8 mouse cellular contexts compared by ENCODE assay signal in genomic region chr11:106920551-106921379, GRCm38 (mm10). TPM values are rescaled to one million over a fixed set of nuclear protein-coding genes. Genes with fewer than 3 reads are reported as not detected.
DNase-seq lines count a peak whose midpoint lies in the region; ATAC-seq lines count a peak whose summit lies in the region.

TSS of gene Smurf2 (minus strand) at chr11:106920715.

- no peaks in the 10 kb centered on the region for H3K9me3 ChIP-seq in intestine, embryonic 15.5 days

- WGBS in intestine, embryonic 15.5 days, result 5% methylated on average over 46 of the region's 72 CpGs

- H3K4me1 ChIP-seq in intestine, embryonic 15.5 days (replicated peaks), result peaks cover 8% of the 10 kb centered on the region

- H3K4me3 ChIP-seq in intestine, embryonic 15.5 days (replicated peaks), result peak within 1 kb of the TSS; percentile 90

- peak; percentile 98 for ATAC-seq in intestine, embryonic 15.5 days

- peak within 1 kb of the TSS; percentile 98 for H3K27ac ChIP-seq in intestine, embryonic 15.5 days

- intact Hi-C loops in gastrocnemius, postnatal 36 days (cut with DNase I), result loop anchor here (2.0 kb wide), 1 partner anchor 60 kb away; no protein-coding TSS in a partner anchor
- intact Hi-C loops in left cerebral cortex, postnatal 25 days (cut with DNase I), result loop anchor here (5.0 kb wide), 1 partner anchor 62 kb away; no protein-coding TSS in a partner anchor

- DNase-seq in adrenal gland, adult 8-10 months, result peak; percentile 74
- peak; percentile 75 for DNase-seq in embryo, embryonic 11.5 days (ENCODE audit: low read depth, low spot score)
- peak; percentile 79 to 83 for DNase-seq in gastrocnemius, postnatal 36 days
- peak; percentile 80 to 84 for DNase-seq in left cerebral cortex, postnatal 25 days (ENCODE audit: low spot score in 2 of 2)
- peak; percentile 92 for DNase-seq in mesoderm, embryonic 11.5 days (ENCODE audit: low read depth, low spot score)
- peak; percentile 87 for DNase-seq in right cerebral cortex, postnatal 25 days
- peak; percentile 84 to 85 for DNase-seq in urinary bladder, postnatal 4 days (ENCODE audit: low spot score in 2 of 2)

- no peaks in the 10 kb centered on the region for H3K27me3 ChIP-seq in intestine, embryonic 15.5 days (replicated peaks)

- H3K36me3 ChIP-seq in intestine, embryonic 15.5 days, result no peaks in the 10 kb centered on the region

- H3K4me2 ChIP-seq in intestine, embryonic 15.5 days (replicated peaks), result peak within 1 kb of the TSS; percentile 78

- H3K9ac ChIP-seq in intestine, embryonic 15.5 days, result peak within 1 kb of the TSS; percentile 97

RNA-seq across cellular contexts. Expression of gene Smurf2, which starts in this region (rescaled TPM):
- 10 to 100 TPM; 27.3 to 39.8 (median 36.8) TPM for total RNA-seq in adrenal gland, adult 8-10 months (2022)
- 10 to 100 TPM; 22.2 to 22.8 TPM for total RNA-seq in gastrocnemius, postnatal 36 days (2021)
- 11.3 and 12.0 TPM in 2 replicates for polyA plus RNA-seq in intestine, embryonic 15.5 days (2015; fragmentation: Nextera tagmentation; extraction: Ambion mirVana)
- 10 to 100 TPM; 27.1 to 30.6 TPM for total RNA-seq in left cerebral cortex, postnatal 25 days (2021)

Comparison
In these comparisons a context has a peak if more than half of its experiments do, and no peak if none do; other contexts are left out.
1. Peak in every context shown above with its lines: DNase-seq, ATAC-seq, H3K4me3 ChIP-seq and H3K27ac ChIP-seq.